Mouse (Mus musculus): ENCODE data around the gene Cry2. TPM values are rescaled to one million over a fixed set of nuclear protein-coding genes. Genes with fewer than 3 reads are reported as not detected.
"Not testable (repeated sequence)": the region's sequence is repeated elsewhere in the genome, so short reads cannot be mapped to it uniquely, and the experiment has no call there.

The Cry2 gene
- total RNA-seq (2022), result 100 to 1,000 TPM; 121 to 130 (median 128) TPM

- DNase-seq (ENCODE audit: low spot score in 2 of 2), result peak; percentile 96 to 99
Observed at GRCm38 (mm10) chr2:92433578-92434374, at the start of gene Cry2. Cry2 (minus strand) TSS chr2:92434043.

GRCm38 (mm10) chr2:92483505-92483904 lies 49.7 kb upstream of the Cry2 start:
- no peak for DNase-seq (ENCODE audit: low spot score in 2 of 2)

- no peak for DNase-seq (ENCODE audit: low spot score in 2 of 2)
Observed at GRCm38 (mm10) chr2:92482551-92482950, 48.7 kb upstream of the Cry2 start.

- DNase-seq (ENCODE audit: low spot score in 2 of 2), result no peak
Observed at GRCm38 (mm10) chr2:92478313-92478688, 44.5 kb upstream of the Cry2 start.

GRCm38 (mm10) chr2:92477672-92478312 lies 43.9 kb upstream of the Cry2 start:
- no peak for DNase-seq (ENCODE audit: low spot score in 2 of 2)

- DNase-seq (ENCODE audit: low spot score in 2 of 2), result not testable (repeated sequence)
Observed at GRCm38 (mm10) chr2:92476580-92476979, 42.7 kb upstream of the Cry2 start.

- no peak for DNase-seq (ENCODE audit: low spot score in 2 of 2)
Observed at GRCm38 (mm10) chr2:92475711-92476110, 41.9 kb upstream of the Cry2 start.

GRCm38 (mm10) chr2:92474920-92475319 lies 41.1 kb upstream of the Cry2 start:
- DNase-seq (ENCODE audit: low spot score in 2 of 2), result no peak

- no peak for DNase-seq (ENCODE audit: low spot score in 2 of 2)
Observed at GRCm38 (mm10) chr2:92471886-92472670, 38.2 kb upstream of the Cry2 start.

GRCm38 (mm10) chr2:92464690-92465089 lies 30.8 kb upstream of the Cry2 start:
- DNase-seq (ENCODE audit: low spot score in 2 of 2), result no peak

- DNase-seq (ENCODE audit: low spot score in 2 of 2), result no peak
Observed at GRCm38 (mm10) chr2:92461215-92461614, 27.4 kb upstream of the Cry2 start.

- no peak for DNase-seq (ENCODE audit: low spot score in 2 of 2)
Observed at GRCm38 (mm10) chr2:92459921-92460707, 26.3 kb upstream of the Cry2 start, which contains the start of gene Slc35c1. Slc35c1 (minus strand) TSS chr2:92460538.

GRCm38 (mm10) chr2:92459141-92459920 lies 25.5 kb upstream of the Cry2 start:
- DNase-seq (ENCODE audit: low spot score in 2 of 2), result peak; percentile 70 to 73

- no peak for DNase-seq (ENCODE audit: low spot score in 2 of 2)
Observed at GRCm38 (mm10) chr2:92458481-92458880, 24.6 kb upstream of the Cry2 start.

- DNase-seq (ENCODE audit: low spot score in 2 of 2), result no peak
Observed at GRCm38 (mm10) chr2:92456970-92457530, 23.2 kb upstream of the Cry2 start.

- DNase-seq (ENCODE audit: low spot score in 2 of 2), result no peak
Observed at GRCm38 (mm10) chr2:92455704-92456103, 21.9 kb upstream of the Cry2 start.

- DNase-seq (ENCODE audit: low spot score in 2 of 2), result no peak
Observed at GRCm38 (mm10) chr2:92454166-92454565, 20.3 kb upstream of the Cry2 start.

GRCm38 (mm10) chr2:92451126-92451525 lies 17.3 kb upstream of the Cry2 start:
- DNase-seq (ENCODE audit: low spot score in 2 of 2), result no peak

GRCm38 (mm10) chr2:92447121-92447740 lies 13.4 kb upstream of the Cry2 start:
- DNase-seq (ENCODE audit: low spot score in 2 of 2), result no peak

- DNase-seq (ENCODE audit: low spot score in 2 of 2), result no peak
Observed at GRCm38 (mm10) chr2:92446656-92447055, 12.8 kb upstream of the Cry2 start.
